Mouse (Mus musculus) stomach, embryonic 14.5 days (tissue): ENCODE data around the gene Ccdc180. TPM values are rescaled to one million over a fixed set of nuclear protein-coding genes. Genes with fewer than 3 reads are reported as not detected.

Experiments used
- ATAC-seq: fragments of 200-750 bp; cut with Nextera tagmentation; 2 replicates; pipeline ENCODE4 v1.8.0; 2017; ENCODE audit warnings: low read depth, moderate TSS enrichment; ENCODE audit not compliant: insufficient number of reproducible peaks, insufficient read depth, low FRiP score
- H3K27ac ChIP-seq: fragments of 300-500 bp; sonication (generic); 2 replicates; pipeline ENCODE4 v1.5.1; 2014; ENCODE audit warnings: mild to moderate bottlenecking, low read length, moderate library complexity, mixed read lengths
- H3K27me3 ChIP-seq: fragments of 300-500 bp; sonication (generic); 2 replicates; pipeline ENCODE4 v1.6.1; 2014; ENCODE audit warnings: low read length, control low read depth, mixed read lengths; ENCODE audit not compliant: control insufficient read depth, insufficient read depth
- H3K36me3 ChIP-seq: fragments of 300-500 bp; sonication (generic); 2 replicates; pipeline ENCODE4 v1.6.1; 2014; ENCODE audit warnings: mild to moderate bottlenecking, control low read depth, low read length, moderate library complexity, mixed read lengths; ENCODE audit not compliant: control insufficient read depth, insufficient read depth
- H3K4me1 ChIP-seq: fragments of 300-500 bp; sonication (generic); 2 replicates; pipeline ENCODE4 v1.6.1; 2014; ENCODE audit warnings: low read length, control low read depth, mixed read lengths; ENCODE audit not compliant: control insufficient read depth, insufficient read depth
- H3K4me2 ChIP-seq: fragments of 300-500 bp; sonication (generic); replicated peaks from 2 replicates; pipeline ENCODE4 v1.6.1; 2014; ENCODE audit warnings: low read depth, low read length, control low read depth
- H3K4me3 ChIP-seq: fragments of 300-500 bp; sonication (generic); 2 replicates; pipeline ENCODE4 v1.5.1; 2014; ENCODE audit warnings: low read depth, low read length, control low read depth
- H3K9ac ChIP-seq: fragments of 300-500 bp; sonication (generic); replicated peaks from 2 replicates; pipeline ENCODE4 v1.6.1; 2014; ENCODE audit warnings: low read depth, mild to moderate bottlenecking, control low read depth, low read length, moderate library complexity, mixed read lengths
- H3K9me3 ChIP-seq: fragments of 300-500 bp; sonication (generic); 2 replicates; pipeline ENCODE4 v1.6.1; 2016; ENCODE audit warnings: low read depth, low read length, control low read depth; ENCODE audit not compliant: control insufficient read depth
- WGBS: fragments of 180-500 bp; shearing (Covaris S2); extraction: QIAGEN DNeasy Blood & Tissue Kit; methylation state at CpG from one replicate; pipeline ENCODE4 v1.1.7; 2014; 5-methylcytosine and 5-hydroxymethylcytosine counted together
- polyA plus RNA-seq: library from polyadenylated mRNA; unstranded; fragments of >200 nt; fragmentation: Nextera tagmentation; extraction: Ambion mirVana; gene quantifications from 2 replicates; pipeline ENCODE4 v1.2.1, GENCODE M21; 2014

The Ccdc180 gene
- polyA plus RNA-seq, 1 experiment from 2014 or later: 0.29 TPM

- WGBS: 75% methylated on average over 10 of the region's 10 CpGs
- Histone ChIP-seq H3K4me2 (no peak overlapping the region), H3K4me1 (no peaks in the 10 kb centered on the region), H3K9ac (no peak overlapping the region), H3K36me3 (no peaks in the 10 kb centered on the region), H3K27ac (no peak overlapping the region), H3K4me3 (no peak overlapping the region), H3K27me3 (no peaks in the 10 kb centered on the region), H3K9me3 (no peaks in the 10 kb centered on the region)
- ATAC-seq: no peak
Observed at GRCm38 (mm10) chr4:45921663-45922435, 31.7 kb downstream of the Ccdc180 start.

GRCm38 (mm10) chr4:45924011-45924410 lies 33.9 kb downstream of the Ccdc180 start:
- Histone ChIP-seq H3K27ac (no peak overlapping the region), H3K4me1 (no peaks in the 10 kb centered on the region), H3K9me3 (no peaks in the 10 kb centered on the region), H3K27me3 (no peaks in the 10 kb centered on the region), H3K4me3 (no peak overlapping the region), H3K9ac (no peak overlapping the region), H3K4me2 (no peak overlapping the region), H3K36me3 (no peaks in the 10 kb centered on the region)
- 91% methylated on average over 4 of the region's 4 CpGs for WGBS
- no peak for ATAC-seq

GRCm38 (mm10) chr4:45928561-45928960 lies 38.5 kb downstream of the Ccdc180 start:
- H3K4me2 ChIP-seq: no peak overlapping the region
- no peaks in the 10 kb centered on the region for H3K27me3 ChIP-seq
- no peaks in the 10 kb centered on the region for H3K36me3 ChIP-seq
- no peaks in the 10 kb centered on the region for H3K9me3 ChIP-seq
- no peak overlapping the region for H3K27ac ChIP-seq
- H3K4me3 ChIP-seq: no peak overlapping the region
- WGBS: 77% methylated on average over 4 of the region's 4 CpGs
- H3K4me1 ChIP-seq: no peaks in the 10 kb centered on the region
- H3K9ac ChIP-seq: no peak overlapping the region
- no peak for ATAC-seq

- H3K27me3 ChIP-seq: no peaks in the 10 kb centered on the region
- no peak overlapping the region for H3K27ac ChIP-seq
- WGBS: 28% methylated on average over 13 of the region's 13 CpGs
- H3K4me2 ChIP-seq: peak overlapping the region; percentile 12; the same call in 1 of the 2 replicates
- 0 out of 2 replicates have a peak, but pooled peaks have one; percentile 10 for ATAC-seq
- no peaks in the 10 kb centered on the region for H3K4me1 ChIP-seq
- no peak overlapping the region for H3K9ac ChIP-seq
- H3K9me3 ChIP-seq: no peaks in the 10 kb centered on the region
- no peak overlapping the region for H3K4me3 ChIP-seq
- no peaks in the 10 kb centered on the region for H3K36me3 ChIP-seq
Observed at GRCm38 (mm10) chr4:45941628-45942044, 51.5 kb downstream of the Ccdc180 start.

GRCm38 (mm10) chr4:45947729-45948128 lies 57.6 kb downstream of the Ccdc180 start:
- ATAC-seq: no peak
- 58% methylated on average over 8 of the region's 8 CpGs for WGBS

GRCm38 (mm10) chr4:45949109-45949848 lies 59.2 kb downstream of the Ccdc180 start:
- 79% methylated on average over 7 of the region's 7 CpGs for WGBS
- H3K27me3 ChIP-seq: no peaks in the 10 kb centered on the region
- H3K4me1 ChIP-seq: peaks cover 7% of the 10 kb centered on the region; the same call in 1 of the 2 replicates
- no peak overlapping the region for H3K9ac ChIP-seq
- ATAC-seq: no peak
- H3K27ac ChIP-seq: no peak overlapping the region
- H3K36me3 ChIP-seq: no peaks in the 10 kb centered on the region
- no peak overlapping the region for H3K4me2 ChIP-seq
- H3K4me3 ChIP-seq: no peak overlapping the region
- no peaks in the 10 kb centered on the region for H3K9me3 ChIP-seq

More at GRCm38 (mm10) chr4:45947729-45948128, 57.6 kb downstream of the Ccdc180 start:
- Histone ChIP-seq H3K4me2 (no peak overlapping the region), H3K4me1 (peaks cover 7% of the 10 kb centered on the region; the same call in 1 of the 2 replicates), H3K9me3 (no peaks in the 10 kb centered on the region), H3K27ac (no peak overlapping the region), H3K27me3 (no peaks in the 10 kb centered on the region), H3K4me3 (no peak overlapping the region), H3K9ac (no peak overlapping the region), H3K36me3 (no peaks in the 10 kb centered on the region)

- no peaks in the 10 kb centered on the region for H3K9me3 ChIP-seq
- H3K4me3 ChIP-seq: no peak overlapping the region
- H3K9ac ChIP-seq: no peak overlapping the region
- peaks cover 7% of the 10 kb centered on the region; the same call in 1 of the 2 replicates for H3K4me1 ChIP-seq
- H3K36me3 ChIP-seq: no peaks in the 10 kb centered on the region
- H3K4me2 ChIP-seq: no peak overlapping the region
- H3K27me3 ChIP-seq: no peaks in the 10 kb centered on the region
- no peak for ATAC-seq
- 90% methylated on average over 18 of the region's 18 CpGs for WGBS
- no peak overlapping the region for H3K27ac ChIP-seq
Observed at GRCm38 (mm10) chr4:45951830-45952229, 61.7 kb downstream of the Ccdc180 start.

- no peaks in the 10 kb centered on the region for H3K9me3 ChIP-seq
- H3K4me1 ChIP-seq: peaks cover 4% of the 10 kb centered on the region; the same call in 1 of the 2 replicates
- WGBS: 87% methylated on average over 23 of the region's 23 CpGs
Observed at GRCm38 (mm10) chr4:45953025-45953919, 63.2 kb downstream of the Ccdc180 start.

More at GRCm38 (mm10) chr4:45953025-45953919, 63.2 kb downstream of the Ccdc180 start:
- Histone ChIP-seq H3K9ac (no peak overlapping the region), H3K36me3 (no peaks in the 10 kb centered on the region), H3K4me3 (no peak overlapping the region), H3K4me2 (no peak overlapping the region), H3K27me3 (no peaks in the 10 kb centered on the region), H3K27ac (no peak overlapping the region)
- no peak for ATAC-seq
